Mouse (Mus musculus): ENCODE measurements around the gene Zfp706. TPM values are rescaled to one million over a fixed set of nuclear protein-coding genes. Genes with fewer than 3 reads are reported as not detected.

The Zfp706 gene
- total RNA-seq (2021), result 100 to 1,000 TPM; 249 to 250 TPM

DNA sequence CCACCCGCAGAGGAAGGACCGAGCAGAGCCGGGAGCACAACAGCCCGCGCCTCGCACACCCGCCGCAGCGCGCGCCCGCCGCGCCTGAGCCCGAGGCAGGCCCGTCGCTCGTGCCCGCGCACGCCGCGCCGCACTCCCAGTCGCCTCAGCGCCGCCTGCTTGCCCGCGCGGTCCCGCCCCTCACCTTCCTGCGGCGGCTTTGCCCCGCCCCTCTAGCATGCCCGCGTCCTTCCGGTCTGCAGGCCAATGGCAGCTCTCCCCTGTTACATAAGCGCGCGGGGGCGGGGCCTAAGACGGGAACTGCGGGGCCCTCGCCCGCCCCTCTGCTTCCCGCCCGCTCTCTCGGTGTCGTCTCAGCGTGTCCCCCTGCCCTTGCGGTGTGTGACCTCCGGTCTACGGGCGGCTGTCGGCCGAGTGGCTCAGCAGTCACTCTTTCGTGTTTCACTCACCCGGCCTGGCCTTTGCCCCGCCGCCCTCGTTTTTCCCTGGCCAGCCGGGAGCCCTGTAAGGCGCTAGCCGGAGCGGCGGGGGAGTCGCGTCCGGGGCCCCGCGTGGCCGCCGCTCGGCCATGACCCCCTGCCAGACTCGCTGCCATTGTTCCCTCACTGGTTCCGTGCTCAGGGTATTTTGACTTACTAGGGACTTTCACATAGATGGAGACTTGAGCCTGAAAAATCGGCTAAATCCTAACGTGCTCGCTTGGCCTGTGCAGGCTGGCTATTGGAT, at the start of gene Zfp706:
Zfp706 (minus strand) TSS at position 541 of the 726 bp plus-strand sequence.
- peak; percentile 100 for DNase-seq
- intact Hi-C loops (cut with DNase I), result loop anchor here (2.0 kb wide), 1 partner anchor 213 kb away; no protein-coding TSS in a partner anchor

DNA sequence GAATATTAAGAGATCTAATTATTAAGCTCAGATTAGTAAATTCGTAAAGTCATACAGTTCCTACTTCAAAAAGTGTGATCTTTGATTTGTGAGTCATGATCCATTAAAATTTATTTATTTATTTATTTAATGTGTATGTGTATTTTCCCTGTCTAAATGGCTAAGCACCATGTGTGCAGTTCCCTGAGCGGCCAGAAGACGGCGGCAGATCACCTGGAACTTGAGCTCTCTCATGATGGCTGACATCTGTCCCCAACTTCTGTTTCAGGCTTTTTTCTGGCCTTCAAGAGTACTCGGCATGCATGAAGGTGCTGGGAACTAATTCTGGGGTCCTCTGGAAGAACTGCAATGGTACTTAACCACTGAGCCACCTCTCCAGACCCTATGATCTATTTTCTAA, 47.0 kb upstream of the Zfp706 start:
- no peak for DNase-seq
- intact Hi-C loops (cut with DNase I), result no loop called here

DNA sequence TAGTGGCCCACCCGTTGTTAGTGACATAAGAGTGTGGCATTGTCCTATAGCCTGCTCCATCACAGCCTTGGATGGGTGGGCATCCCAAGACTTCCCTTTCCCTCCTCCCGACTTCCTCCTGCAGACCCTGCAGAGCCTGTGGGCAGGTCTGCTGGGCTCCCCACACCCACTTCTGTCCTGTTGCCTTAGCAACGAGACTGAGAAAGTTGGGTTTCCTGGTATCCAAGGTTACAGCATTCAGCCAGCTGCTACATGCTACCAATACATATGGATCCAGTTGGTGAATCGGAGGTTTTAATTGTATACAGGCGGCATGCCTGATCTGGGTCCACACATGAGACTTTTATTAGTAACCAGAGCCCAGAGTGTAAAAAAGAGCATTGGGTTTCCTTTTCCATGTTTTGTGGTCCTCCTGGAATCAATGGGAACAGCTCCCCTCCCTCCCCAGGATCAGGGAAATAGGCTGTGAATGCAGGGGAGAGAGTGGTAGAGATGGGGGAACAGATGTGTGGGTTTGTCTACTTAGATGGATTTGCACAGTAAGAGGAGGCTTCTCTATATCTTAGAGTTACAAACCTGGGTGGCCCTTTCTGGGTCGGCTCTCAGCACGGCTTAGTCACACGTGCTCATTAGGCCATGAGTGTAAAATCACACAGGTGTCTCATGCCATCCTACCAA, 45.7 kb upstream of the Zfp706 start:
- no peak for DNase-seq
- intact Hi-C loops (cut with DNase I), result no loop called here

DNA sequence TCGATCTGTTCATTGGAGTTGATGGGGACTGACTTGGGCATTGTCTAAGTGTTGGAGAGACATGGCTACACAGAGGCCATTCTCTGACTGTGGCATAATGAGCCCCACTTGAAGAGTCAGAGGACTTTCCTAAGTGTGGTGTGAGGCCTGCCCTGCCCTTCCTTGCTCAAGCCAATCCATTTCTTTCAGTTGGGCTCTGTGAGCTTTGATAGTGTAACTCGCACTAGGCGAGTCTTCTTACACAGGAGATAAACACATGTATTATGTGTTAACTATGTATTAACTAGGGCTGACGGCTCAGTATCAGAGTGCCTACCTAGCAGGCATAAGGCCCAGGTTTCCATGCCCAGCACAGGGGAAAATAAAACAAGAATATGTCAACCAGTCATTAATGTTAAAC, 39.8 kb upstream of the Zfp706 start:
- no peak for DNase-seq
- intact Hi-C loops (cut with DNase I), result no loop called here

DNA sequence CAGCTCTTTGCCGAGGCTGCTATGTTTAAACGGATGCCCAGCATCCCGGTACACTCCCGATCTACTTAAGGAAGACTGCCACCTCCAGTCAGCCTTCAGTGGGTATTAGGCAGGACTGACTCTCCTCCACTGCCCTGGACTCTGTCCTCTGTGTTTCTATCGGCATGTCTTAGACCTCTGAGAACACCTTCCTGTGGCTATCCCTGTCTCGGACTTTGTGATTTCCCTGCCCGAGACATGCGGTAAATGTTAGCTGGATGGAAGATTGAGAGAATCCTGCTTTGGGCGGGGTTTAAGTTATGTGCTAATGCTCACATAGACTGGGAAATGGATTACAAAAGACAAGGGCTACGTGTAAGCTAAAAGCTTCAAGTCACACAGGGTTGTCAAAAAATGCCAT, 39.0 kb upstream of the Zfp706 start:
- DNase-seq, result no peak
- intact Hi-C loops (cut with DNase I), result no loop called here

DNA sequence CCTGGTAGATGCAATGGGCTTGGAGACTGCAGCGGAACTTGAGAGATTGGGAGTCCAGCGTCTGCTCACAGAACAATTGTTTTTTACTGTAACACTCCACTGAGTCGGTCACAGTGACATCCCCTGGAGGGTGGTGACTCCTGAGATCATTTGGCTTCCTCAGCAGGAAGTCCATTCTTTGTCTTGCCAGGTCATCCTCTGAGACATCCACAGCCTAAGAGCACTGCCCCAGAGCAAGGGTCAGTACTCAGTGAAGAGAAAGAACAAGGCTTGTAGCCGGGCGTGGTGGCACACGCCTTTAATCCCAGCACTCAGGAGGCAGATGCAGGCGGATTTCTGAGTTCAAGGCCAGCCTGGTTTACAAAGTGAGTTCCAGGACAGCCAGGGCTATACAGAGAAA, 38.6 kb upstream of the Zfp706 start:
- DNase-seq, result no peak
- intact Hi-C loops (cut with DNase I), result no loop called here

DNA sequence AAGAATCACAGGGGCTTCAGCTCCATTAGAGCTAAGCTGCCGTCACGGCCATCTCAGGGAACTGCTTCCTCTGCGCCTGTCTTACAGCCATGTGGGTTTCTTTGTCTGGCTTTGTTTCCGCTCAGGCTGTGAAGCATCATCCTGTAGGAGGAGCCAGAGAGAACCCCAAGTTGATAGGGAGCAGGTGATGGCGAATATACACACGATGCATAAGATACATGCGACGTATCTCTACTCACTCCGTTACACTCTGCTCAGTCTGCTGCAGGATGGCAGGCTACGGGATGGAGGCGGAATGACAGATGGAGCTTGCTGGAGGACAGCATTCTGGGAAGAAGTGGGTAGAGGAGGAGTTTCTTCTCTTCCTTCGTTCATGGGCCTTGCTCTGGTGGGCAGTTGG, 37.9 kb upstream of the Zfp706 start:
- intact Hi-C loops (cut with DNase I), result no loop called here
- peak; percentile 21 for DNase-seq

DNA sequence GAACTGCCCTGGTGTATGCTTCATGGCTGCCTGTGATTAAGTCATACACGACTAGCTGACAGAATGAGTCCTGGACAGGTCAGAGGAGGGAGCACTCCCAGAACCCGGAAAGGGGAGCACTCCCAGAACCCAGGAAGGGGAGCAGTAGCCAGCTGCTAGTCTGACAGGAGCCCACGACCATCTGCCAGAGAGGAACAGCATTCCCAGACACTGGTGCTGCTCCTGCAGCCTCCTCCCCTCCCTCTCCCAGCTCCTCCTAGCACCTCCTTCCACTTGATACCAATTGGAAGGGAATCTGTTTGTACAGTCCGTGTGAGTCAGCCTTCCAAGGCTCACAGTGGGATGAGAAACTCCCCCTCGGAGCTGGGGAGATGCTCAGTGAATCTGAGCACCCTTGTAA, 35.0 kb upstream of the Zfp706 start:
- peak; percentile 56 for DNase-seq
- intact Hi-C loops (cut with DNase I), result no loop called here

DNA sequence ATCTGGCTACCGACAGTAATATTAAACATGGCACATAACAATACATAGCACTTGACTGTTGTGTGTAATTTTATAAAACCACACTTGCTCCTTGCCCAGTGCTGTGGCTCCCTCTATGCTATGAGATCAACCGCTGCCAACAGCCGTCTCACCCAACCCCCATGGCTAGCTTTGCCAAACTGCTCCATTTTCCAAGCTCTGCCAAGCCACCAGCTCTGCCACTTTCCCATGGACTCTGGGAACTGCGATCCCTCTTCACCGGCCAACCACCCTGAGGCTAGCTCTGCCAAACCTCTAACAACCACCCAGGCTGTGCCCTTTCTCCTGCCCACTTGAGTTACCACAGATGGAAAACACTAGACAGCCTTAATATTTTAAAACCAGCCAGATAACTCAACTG, 33.6 kb upstream of the Zfp706 start:
- peak; percentile 81 for DNase-seq
- intact Hi-C loops (cut with DNase I), result no loop called here

DNA sequence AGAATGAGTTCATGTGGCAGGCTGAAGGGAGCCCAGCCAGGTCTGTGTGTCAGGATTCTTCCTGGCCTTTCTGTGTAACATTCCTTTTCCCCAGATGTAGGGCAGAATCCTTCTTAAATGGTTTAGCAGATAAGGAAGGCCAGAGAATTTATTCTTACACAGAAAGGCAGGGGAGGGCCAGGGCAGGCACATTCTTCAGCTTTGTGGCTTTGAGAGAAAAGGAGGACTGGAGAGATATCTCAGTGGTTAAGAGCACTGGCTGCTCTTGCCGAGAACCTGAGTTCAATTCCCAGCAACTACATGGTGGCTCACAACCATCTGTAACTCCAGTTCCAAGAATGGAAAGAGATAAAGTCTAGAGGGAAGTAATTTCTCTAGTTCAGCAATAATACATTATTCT, 31.1 kb upstream of the Zfp706 start:
- DNase-seq, result no peak
- intact Hi-C loops (cut with DNase I), result no loop called here

DNA sequence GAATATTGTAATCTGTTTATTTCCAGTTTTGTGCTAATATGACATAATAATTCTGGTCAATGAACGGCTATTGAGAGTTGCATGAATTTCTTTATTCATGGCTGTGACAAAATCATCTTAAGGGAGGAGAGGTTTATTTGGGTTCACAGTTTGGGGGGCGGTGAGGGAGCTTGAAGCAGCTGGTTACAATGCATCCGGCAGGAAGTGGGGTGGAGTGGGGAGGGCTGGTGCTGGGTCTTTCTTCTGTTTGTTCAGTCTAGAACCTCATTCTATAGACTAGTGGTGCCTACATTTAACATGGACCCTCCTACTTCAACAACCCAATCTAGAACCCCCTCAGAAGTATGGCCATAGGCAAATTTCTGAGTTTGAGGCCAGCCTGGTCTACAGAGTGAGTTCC, 30.1 kb upstream of the Zfp706 start:
- intact Hi-C loops (cut with DNase I), result no loop called here
- no peak for DNase-seq

DNA sequence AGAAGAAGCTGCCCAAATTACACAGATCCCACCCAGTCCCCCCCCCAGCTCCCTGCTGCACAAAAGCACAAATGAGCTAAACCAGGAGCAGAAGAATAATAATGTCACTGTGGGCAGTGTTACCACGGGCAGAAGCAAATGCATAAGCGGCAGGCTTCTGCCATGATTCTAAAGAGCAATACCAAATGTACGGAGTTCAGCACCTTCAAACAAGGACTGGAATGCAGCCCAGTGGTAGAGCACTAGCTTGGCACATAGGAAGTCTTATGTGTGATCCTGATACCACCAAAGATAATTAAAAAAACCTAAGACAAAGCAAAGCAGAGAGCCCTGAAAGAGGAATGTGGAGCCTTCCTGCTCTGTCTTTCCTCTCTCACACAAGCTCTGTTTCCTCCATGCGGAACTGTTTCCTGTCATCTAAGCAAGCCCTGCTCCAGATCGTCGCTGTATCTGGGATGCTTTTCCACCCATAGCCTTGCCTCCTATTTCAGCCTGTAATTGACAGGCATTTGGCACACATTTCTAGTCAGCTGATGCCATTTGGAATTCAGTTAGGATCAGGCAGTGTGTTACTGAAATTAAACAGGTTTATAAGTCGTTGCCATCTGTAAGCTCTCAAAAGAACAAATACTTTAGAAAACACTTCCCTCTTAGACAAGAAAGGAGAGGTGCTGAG, 29.0 kb upstream of the Zfp706 start:
- intact Hi-C loops (cut with DNase I), result no loop called here
- DNase-seq, result no peak

DNA sequence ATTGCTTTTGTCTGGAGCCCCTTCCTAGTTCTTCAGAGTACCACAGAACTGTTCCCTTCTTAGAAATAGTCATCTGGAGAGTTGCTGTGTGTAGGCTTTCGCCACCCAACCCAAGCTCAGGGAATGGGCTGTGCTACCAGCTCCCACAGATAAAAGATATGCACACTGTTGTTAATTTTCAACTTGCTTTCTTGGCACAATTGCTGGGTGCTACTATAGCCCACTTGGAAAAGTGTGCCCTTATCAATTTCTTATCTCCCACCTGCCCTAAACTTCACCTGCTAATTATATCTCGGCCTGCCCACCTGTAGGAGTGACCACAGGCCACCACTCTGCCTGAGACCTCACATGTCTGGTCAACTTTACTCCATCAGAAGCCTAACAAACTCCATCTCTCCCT, 26.6 kb upstream of the Zfp706 start:
- intact Hi-C loops (cut with DNase I), result no loop called here

DNA sequence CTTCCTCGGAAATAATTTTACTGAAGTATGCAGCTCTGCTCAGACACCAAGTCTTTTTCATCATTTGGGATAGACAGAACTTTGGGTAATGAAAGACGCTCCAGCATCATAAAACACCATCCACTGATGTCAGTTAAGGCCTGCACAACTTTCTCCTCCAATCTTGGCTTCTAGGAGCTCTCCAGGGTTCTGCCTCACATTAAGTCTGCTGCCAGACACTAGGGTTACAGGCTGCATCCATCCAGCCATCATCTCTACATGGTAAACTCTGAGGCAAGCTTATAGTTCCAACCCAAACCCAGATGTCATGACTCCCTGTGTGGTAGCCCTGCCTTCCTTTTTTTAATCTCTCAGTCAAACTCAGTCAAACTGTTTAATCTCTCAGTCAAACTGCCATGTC, 25.9 kb upstream of the Zfp706 start:
- no peak for DNase-seq

More for the DNA sequence above, 26.6 kb upstream of the Zfp706 start:
- no peak for DNase-seq

DNA sequence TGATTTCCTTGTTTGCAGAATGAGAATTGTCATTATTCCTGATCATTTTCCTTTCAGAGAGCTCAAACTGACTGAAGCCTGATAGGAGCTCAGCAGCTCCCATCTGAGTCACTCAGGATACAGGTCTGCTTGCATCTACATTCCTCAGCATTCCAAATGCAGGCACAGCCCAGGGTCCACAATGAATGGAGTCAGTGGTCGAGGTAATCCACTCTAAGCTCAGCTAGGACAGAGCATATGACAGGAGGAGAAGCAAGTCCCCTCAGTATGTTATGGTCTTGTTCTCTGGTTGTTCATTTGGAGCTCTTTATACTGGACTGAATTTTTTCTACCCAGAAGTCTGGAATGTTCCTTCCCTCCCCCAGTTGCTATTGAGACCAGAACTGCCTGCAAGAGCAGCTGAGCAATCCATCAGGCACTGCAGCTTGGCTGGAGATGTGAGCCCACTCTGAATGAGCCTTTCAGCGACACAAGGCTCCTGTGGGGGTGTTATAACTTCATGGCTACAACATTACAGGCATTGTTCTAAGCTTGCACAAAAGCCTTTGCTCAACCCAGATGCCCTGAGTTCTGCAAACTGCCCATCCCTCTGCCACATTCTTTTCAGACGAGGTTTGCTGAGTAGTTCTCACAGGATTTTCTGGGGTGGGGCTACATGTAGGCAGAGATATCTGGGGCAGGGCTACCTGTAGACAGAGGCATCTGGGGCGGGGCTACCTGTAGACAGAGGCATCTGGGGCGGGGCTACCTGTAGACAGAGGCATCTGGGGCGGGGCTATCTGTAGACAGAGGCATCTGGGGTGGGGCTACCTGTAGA, 24.0 kb upstream of the Zfp706 start:
- intact Hi-C loops (cut with DNase I), result no loop called here
- DNase-seq, result no peak

More for the DNA sequence above, 25.9 kb upstream of the Zfp706 start:
- intact Hi-C loops (cut with DNase I), result no loop called here

DNA sequence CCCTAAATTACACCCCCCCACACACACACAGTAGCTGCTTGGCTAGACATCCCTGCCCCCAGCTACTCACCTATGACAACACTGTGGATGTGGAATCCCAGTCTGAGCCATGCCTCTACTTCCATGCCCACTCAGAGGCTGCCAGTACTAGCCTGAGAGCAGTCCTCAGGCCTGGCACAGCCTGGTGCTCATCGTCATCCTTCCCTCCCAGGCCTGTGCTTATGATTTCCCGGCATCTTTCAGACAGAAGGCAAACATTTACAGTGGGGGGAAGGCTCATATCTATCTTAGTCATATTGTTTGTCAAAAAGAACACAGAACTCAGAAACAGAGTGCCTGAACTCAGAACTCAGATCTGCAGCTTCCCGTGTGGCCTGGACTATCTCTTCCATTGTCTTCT, 23.4 kb upstream of the Zfp706 start:
- intact Hi-C loops (cut with DNase I), result no loop called here
- no peak for DNase-seq

DNA sequence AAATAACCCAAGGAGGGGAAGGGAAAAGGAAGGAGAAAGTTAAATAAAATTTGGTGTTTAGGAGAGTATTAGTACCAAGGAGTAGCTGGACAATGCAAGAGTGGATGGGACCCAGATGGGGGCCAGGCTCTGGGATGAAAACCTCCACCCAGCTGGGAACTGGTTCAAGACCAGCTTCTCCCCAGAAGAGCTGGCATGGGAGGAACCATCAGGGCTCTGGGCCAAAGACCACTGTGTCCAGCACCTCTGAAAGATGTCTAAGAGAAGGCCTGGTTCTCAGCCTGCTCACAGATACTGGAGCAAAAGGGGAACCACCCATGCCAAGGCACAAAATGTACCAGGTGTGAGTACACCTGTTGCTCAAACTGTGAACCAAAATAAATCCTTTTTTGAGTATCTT, 20.4 kb upstream of the Zfp706 start:
- intact Hi-C loops (cut with DNase I), result no loop called here
- DNase-seq, result no peak

DNA sequence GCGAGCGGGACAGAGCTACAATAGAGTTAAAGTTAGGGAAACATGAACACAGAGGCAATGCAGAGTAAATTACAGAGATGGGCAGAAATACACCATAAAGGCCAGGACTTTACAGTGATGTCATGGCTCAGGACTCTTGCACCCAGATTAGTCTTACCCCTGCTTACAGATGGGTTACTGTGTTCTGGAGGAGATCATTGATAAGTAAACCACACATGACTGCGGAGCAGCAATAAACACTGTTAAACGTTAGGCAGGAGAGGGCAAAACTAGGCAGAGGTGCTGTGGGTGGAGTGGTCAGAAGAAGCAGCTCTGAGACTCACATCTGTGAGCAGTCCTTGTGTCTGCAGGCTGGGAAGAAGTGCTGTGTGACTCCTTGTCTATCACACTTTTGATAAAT, 18.9 kb upstream of the Zfp706 start:
- intact Hi-C loops (cut with DNase I), result no loop called here
- no peak for DNase-seq

DNA sequence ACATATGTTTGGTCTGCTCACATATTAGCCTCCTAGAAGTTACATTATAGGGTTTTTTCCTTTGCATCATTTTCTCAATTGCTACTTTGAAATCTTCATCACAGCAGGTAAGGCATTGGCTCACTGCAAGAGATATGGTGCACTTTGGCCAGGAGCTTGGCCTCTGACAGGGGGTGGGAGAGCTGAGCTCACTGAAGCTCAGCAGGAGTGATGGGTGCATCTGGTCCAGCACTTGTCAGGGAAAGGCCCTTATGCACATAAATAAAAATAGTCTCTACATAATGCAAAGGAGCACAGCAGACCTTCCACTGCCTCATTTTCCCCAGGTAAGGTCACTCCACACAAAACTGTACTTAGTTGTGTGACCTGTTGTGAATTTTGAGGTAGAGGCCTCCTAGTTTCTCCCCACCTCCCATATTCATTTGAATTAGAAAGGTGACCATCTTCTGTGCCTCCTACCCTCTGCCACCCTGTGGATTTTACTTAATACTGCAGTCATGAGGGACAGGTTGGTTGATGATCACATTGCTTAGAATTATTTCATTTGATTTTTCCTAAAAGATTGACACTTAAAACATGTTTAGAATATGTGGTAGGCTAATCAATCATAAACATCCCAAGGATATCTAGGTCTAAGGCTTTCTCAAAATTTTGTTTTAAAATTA, 13.1 kb upstream of the Zfp706 start:
- intact Hi-C loops (cut with DNase I), result no loop called here

DNA sequence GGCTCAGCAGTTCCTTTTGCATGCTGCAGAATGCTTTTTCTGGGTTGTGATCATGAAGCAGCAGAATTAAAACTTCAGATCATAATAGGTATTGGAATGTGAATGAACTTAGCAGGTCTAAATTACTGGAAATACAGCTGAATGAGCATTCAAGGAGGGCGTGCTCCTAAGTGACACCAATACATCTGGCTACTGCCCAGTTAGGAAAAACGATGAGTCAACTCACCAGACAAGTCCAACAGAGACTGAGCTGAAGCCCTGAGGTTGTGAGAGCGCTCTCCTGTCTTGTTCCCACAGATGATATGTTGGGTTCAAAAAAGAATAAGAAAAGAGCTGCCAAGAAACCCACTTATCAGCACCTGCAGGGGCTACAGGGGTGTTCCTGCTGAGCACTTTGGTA, 11.9 kb upstream of the Zfp706 start:
- intact Hi-C loops (cut with DNase I), result no loop called here
- DNase-seq, result no peak

More for the DNA sequence above, 13.1 kb upstream of the Zfp706 start:
- no peak for DNase-seq

DNA sequence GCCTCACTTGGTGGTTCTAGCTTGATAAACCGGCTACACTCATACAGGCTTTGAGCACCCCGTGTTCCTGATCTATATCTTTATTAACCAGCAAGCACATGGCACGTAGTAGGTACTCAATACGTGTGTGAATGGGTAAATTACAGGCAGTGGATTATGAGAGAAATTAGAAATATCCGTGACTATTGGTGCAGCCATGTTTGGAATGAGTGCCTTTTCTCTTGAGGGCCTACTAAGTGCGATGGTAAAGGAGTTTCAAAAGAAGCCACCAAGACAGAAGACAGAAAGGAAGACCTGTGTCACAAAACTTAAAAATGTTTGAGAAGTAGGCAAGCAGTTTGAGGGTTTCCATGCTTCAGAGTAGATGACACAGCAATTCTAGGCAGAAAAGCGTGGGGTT, 4.3 kb upstream of the Zfp706 start:
- intact Hi-C loops (cut with DNase I), result no loop called here
- DNase-seq, result no peak

Measured in left cerebral cortex, postnatal 4 days (tissue).